Mouse (Mus musculus) layer of hippocampus, adult 9-11 months (tissue): ENCODE results near the gene Nemp1.

Experiments
- DNase-seq: peaks from one replicate; pipeline ENCODE4 v3.0.0; 2022

Nemp1 gene

GRCm38 (mm10) chr10:127666501-127667268 lies at the start of gene Nemp1:
Nemp1 (plus strand) TSS chr10:127666901.
- DNase-seq, result peak; percentile 89

- DNase-seq, result no peak
Measured at GRCm38 (mm10) chr10:127617294-127617693, 49.4 kb upstream of the Nemp1 start.

- no peak for DNase-seq
Measured at GRCm38 (mm10) chr10:127618173-127618572, 48.5 kb upstream of the Nemp1 start.

GRCm38 (mm10) chr10:127619119-127619721 lies 47.5 kb upstream of the Nemp1 start:
- no peak for DNase-seq

- DNase-seq, result no peak
Measured at GRCm38 (mm10) chr10:127619941-127620405, 46.7 kb upstream of the Nemp1 start.

GRCm38 (mm10) chr10:127620406-127621190 lies 46.1 kb upstream of the Nemp1 start, which contains the start of gene Lrp1:
Lrp1 (minus strand) TSS chr10:127621148.
- peak; percentile 57 for DNase-seq

GRCm38 (mm10) chr10:127621191-127622056 lies 45.3 kb upstream of the Nemp1 start:
- DNase-seq, result peak; percentile 92

- peak; percentile 56 for DNase-seq
Measured at GRCm38 (mm10) chr10:127622057-127622392, 44.7 kb upstream of the Nemp1 start.

GRCm38 (mm10) chr10:127622661-127623060 lies 44.0 kb upstream of the Nemp1 start:
- DNase-seq, result no peak

- no peak for DNase-seq
Measured at GRCm38 (mm10) chr10:127623439-127624216, 43.1 kb upstream of the Nemp1 start.

GRCm38 (mm10) chr10:127626433-127626832 lies 40.3 kb upstream of the Nemp1 start:
- no peak for DNase-seq

GRCm38 (mm10) chr10:127631261-127632214 lies 35.2 kb upstream of the Nemp1 start:
- peak; percentile 74 for DNase-seq

- DNase-seq, result no peak
Measured at GRCm38 (mm10) chr10:127632668-127633271, 33.9 kb upstream of the Nemp1 start.

GRCm38 (mm10) chr10:127640421-127640820 lies 26.3 kb upstream of the Nemp1 start:
- no peak for DNase-seq

GRCm38 (mm10) chr10:127641861-127642771 lies 24.6 kb upstream of the Nemp1 start:
- peak; percentile 78 for DNase-seq

GRCm38 (mm10) chr10:127642772-127643552 lies 23.7 kb upstream of the Nemp1 start, which contains the start of gene Stat6:
Stat6 (plus strand) TSS chr10:127642986.
- peak; percentile 79 for DNase-seq

GRCm38 (mm10) chr10:127643553-127644238 lies 23.0 kb upstream of the Nemp1 start:
- DNase-seq, result no peak
